Mouse (Mus musculus): ENCODE data around the gene Dnajc14.

The Dnajc14 gene

DNA sequence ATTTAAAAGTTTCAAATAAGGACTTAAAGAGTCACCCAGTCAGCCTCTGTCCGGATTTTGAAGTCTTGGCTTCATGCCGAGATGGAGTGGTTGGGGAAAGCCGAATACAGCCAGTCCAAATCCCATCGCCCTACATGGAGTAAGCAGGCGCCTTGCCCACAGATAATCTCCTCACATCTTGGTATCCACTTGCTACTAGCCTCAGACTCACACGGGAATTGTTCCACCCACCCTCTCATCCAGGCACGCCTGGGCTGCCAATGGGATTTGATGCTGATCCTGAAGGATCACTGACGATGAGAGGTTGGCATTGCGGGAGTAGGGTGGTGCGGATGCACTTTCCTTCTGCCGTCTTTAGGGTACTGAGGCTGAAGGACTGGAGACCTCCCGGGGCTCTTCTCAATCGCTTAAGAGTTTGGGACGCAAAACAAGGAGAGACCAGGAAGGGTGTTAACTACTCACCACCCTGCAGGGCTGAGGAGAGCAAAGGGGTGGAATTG lies at the start of gene Dnajc14:
Dnajc14 (plus strand) TSS at position 292 of the 500 bp plus-strand sequence.
- peak; percentile 72 for DNase-seq (ENCODE audit: low spot score)

DNA sequence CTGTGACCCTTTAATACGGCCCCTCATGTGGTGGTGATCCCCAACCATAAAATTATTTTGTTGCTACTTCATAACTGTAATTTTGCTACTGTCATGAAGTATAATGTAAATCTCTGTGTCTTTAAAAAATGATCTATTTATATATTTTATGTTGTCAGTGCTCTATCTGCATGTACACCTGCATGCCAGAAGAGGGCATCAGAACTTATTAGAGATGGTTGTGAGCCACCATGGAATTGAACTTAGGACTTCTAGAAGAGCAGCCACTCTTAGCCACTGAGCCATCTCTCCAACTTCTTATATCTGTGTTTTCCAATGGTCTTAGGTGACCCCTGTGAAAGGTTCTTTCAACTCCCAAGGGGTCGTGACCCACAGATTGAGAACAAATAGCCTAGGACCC lies 31.0 kb upstream of the Dnajc14 start:
- peak; percentile 10 for DNase-seq (ENCODE audit: low spot score)

DNA sequence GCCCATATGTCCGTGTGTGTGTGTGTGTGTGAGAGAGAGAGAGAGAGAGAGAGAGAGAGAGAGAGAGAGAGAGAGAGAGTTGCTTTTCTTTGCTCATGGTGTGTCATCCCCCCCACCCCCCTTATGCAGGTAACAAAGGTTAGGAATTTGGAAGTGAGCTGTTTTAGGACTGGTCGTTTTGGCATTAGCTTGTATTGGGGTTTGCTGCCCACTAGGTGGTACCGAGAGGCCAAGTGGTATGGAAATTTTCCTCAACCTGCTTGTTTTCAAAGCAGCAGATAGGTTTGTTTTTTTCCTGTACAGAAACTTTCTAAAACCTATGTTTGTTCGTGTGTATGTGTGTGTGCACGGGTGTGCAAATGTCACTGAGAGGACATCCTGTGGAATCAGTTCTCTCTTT lies 30.2 kb upstream of the Dnajc14 start:
- peak; percentile 32 for DNase-seq (ENCODE audit: low spot score)

DNA sequence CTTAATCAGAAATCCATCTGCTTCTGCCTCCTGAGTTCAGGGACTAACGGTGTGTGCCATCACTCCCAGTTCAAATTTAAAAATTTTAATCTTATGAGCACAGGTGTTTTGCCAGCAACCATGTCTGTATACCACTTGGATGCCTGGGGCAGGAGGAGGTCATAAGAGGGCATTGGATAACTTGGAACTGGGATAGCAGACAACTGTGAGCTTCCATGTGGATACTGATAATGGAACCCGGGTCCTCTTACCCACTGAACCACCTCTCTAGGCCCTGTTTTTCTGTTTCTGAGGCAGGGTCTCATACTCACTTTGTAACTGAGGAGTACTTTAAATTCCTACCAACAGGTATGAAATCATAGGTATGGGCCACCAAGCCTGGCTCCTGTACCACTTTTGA lies 25.4 kb upstream of the Dnajc14 start:
- DNase-seq (ENCODE audit: low spot score) = no peak

DNA sequence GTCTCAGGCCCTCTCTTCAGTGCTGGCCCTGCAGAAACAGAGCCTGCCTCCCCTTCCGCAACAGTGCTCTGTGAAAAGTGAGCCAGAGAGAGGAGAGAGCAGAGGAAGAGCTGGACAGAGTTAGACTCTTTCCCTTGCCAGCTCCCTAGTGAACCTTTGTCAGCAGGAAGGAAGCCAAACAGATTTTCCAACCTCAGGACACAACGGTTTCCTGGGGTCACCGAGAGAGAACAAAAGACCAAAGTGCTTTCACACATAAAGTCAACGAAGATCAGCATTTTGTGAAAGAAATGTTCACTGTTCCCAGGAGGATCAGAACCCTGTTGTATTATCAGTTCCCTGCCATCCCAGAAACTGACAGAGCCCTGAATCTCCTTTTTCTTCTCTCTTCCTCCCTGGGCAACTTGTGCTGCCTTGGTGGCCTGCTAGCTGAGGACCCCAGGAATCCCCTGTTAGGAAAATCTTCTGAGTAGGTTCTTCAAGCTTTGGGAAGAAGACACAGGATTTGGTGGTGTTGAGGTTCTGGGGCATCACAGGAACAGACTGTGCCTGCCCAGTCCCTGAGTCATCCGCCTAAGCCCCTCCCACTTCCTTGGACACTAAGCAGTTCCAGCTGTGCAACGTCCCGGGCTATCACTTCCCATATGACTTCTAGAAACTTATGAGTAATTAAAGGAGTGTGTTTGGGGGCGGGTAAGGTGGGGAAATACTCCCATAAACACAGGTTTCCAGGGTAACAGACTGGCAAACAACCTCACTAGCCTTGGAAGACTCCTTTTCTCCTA lies 24.7 kb upstream of the Dnajc14 start:
- DNase-seq (ENCODE audit: low spot score) = peak; percentile 84

- DNase-seq (ENCODE audit: low spot score) = no peak
Measured at GRCm38 (mm10) chr10:128780200-128780599, 23.7 kb upstream of the Dnajc14 start.

- no peak for DNase-seq (ENCODE audit: low spot score)
Measured at GRCm38 (mm10) chr10:128790398-128791124, 13.3 kb upstream of the Dnajc14 start, which contains the start of gene Mmp19. Gene Mmp19 (plus strand): TSS chr10:128790910.

GRCm38 (mm10) chr10:128792041-128792440 lies 11.8 kb upstream of the Dnajc14 start:
- DNase-seq (ENCODE audit: low spot score) = no peak

- no peak for DNase-seq (ENCODE audit: low spot score)
Measured at GRCm38 (mm10) chr10:128793258-128793657, 10.6 kb upstream of the Dnajc14 start.

DNA sequence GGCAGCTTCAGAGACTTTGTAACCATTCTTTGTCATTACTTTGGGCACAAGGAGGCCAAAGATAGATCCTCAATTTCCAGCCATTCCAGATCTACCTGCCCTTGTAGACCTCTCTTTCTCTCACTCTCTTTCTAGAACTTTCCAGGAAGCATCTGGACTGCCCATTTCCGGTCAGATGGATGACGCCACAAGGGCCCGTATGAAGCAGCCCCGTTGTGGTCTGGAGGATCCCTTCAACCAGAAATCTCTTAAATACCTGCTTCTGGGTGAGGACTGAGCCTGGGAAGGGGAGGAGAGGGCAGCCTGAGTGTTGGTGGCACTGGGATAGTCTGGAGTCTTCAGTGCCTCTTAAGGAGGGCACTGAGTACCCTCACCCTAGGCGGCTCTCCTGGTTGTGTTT lies 9.5 kb upstream of the Dnajc14 start:
- no peak for DNase-seq (ENCODE audit: low spot score)

- DNase-seq (ENCODE audit: low spot score) = no peak
Measured at GRCm38 (mm10) chr10:128795581-128795980, 8.3 kb upstream of the Dnajc14 start.

GRCm38 (mm10) chr10:128798676-128799075 lies 5.2 kb upstream of the Dnajc14 start:
- DNase-seq (ENCODE audit: low spot score) = no peak

DNA sequence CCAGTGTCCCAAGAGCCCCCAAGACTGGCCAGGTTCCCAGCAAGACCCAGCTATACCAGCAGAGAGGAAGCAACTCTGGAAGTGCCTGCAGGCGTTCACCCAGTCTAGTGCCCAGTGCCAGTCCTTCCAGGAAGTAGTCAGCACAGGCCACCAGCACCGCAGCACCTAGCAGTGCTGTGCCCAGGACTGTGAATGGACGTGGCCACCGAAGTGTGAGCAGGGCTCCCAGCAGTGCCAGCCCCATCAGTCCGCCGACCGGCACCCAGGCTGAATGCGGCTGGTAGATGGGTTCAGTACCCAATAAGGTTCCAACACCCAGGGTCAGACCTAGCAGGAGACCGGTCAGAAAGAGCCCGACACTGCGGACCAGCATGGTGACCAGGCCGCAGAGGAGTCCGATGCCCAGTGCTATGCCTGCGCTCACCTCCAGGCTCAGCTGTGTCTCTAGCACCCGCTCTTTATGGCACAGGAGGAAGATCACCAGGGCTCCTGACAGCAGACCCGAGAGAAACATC lies 1.8 kb upstream of the Dnajc14 start:
- DNase-seq (ENCODE audit: low spot score) = no peak

GRCm38 (mm10) chr10:128802956-128803355 lies 906 bp upstream of the Dnajc14 start:
- no peak for DNase-seq (ENCODE audit: low spot score)

DNA sequence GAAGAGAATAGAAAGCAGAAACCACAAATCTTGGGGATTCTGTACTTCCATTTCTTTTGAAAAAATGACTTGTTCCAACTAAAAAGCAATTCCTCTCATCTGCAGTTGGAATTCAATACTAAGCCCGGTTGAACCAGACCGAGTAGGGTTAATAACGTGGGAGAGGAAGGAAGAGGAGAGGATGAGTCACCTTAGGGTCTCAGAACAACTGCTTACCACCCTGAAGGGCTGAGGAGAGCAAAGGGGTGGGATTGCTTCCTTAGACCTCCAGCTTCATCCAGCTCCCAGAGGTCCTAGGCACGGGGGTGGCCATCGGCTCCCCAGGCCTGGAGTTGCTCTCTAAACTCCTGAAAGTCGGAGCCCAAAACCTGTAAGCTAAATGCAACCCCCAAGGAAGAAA lies 501 bp upstream of the Dnajc14 start:
- DNase-seq (ENCODE audit: low spot score) = no peak

- peak; percentile 85 for DNase-seq (ENCODE audit: low spot score)
Measured at GRCm38 (mm10) chr10:128804271-128805091, 619 bp downstream of the Dnajc14 start, which contains the start of gene Tmem198b. Gene Tmem198b (minus strand): TSS chr10:128804370.

DNA sequence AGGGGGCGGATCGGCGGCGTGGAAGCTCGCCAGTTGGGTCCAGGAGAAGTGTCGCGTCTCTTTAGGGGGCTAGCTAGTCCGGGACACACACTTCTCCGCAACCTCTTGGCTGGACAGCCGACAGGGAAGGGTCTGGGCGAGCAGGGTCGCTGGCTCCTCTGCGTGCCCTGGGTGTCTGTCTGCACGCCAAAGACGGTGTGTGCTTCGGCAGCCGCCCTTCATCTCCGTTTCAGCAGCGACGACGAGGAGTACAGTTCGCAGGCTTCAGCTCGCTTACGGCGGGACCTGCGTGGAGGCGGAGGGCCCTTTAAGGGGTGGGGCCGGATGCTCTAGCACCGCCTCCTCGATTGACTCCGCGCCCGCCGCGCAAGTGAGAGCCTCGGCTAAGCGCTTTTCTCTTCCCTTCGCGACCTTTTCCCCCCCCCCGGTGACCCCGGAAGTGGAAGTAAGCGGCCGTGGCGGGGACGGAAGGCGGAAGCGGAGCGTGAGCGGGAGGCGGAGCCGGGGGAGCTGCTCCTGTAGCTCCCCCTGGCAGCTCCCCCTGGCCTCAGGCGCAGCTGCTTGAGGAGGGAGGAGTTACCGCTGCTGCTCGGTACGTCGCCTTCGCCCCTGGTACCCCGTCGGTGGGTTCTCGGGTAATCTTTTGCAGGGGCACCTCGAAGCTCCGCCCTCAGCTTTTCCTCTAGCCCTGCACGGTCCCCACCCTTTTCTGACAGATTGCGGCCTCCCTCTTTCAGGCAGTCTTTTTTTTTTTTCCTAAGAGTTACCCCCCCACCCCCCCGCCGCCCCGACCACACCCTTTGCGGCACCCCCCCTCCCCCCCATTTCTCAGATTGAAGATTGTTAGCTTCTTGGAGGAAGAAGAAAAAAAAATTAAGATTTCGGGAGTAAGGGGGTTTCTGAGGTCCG lies 1.5 kb downstream of the Dnajc14 start:
- DNase-seq (ENCODE audit: low spot score) = peak; percentile 99

DNA sequence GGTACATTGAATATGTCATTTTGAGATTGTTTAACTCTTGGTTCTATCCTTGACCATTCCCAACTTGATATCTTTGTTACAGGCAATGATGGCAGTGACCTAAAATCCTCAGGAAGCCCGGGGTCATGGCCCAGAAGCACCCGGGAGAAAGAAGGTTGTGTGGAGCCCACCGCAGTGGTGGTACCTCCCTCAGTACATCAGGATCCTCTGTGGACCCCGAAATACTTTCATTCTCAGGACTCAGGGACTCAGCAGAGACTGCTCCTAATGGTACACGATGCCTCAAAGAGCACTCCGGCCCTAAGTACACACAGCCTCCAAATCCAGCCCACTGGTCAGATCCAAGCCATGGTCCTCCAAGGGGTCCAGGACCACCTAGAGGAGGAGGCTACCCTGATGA lies 2.2 kb downstream of the Dnajc14 start:
- DNase-seq (ENCODE audit: low spot score) = peak; percentile 13

DNA sequence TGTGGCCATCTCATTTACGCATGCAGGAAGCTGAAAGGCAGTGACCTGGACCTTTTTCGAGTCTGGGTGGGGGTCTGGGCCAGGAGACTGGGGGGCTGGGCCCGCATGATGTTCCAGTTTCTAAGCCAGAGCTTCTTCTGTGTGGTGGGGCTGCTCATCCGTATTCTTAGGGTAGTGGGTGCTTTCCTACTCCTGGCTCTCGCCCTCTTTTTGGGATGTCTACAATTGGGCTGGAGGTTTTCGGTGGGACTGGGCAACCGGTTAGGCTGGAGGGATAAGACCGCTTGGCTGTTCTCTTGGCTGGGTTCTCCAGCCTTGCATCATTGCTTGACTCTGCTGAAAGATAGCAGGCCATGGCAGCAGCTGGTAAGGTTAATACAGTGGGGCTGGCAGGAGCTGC lies 3.2 kb downstream of the Dnajc14 start:
- DNase-seq (ENCODE audit: low spot score) = no peak

GRCm38 (mm10) chr10:128817033-128817432 lies 13.2 kb downstream of the Dnajc14 start, which contains the start of gene Sarnp:
Gene Sarnp (plus strand): TSS chr10:128817333.
- no peak for DNase-seq (ENCODE audit: low spot score)

DNA sequence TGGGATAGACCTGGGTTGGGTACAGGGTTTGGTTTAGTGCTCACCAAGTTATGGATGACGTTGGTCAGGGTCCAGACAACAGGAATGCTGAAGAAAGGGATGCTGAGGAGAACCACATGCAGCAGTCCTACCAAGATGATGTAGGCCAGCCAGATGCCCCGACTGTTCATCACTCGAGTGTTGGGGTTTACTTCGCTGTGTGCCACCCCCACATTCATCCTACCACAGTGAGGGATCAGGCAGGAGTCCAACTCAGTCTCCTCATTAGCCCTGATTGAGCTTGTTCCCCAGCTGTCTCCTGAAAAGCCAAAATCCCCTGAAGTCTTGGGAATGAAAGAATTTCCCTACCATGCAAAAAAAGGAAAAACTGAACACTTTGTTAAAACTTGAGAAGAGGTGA lies 16.4 kb downstream of the Dnajc14 start:
- DNase-seq (ENCODE audit: low spot score) = no peak

All from embryo, embryonic 10.5 days (tissue).